Mouse (Mus musculus): ENCODE measurements around the gene Tob2. TPM values are rescaled to one million over a fixed set of nuclear protein-coding genes. Genes with fewer than 3 reads are reported as not detected.

Tob2 gene
- polyA plus RNA-seq, 1 experiment from 2014 or later: 20.3 TPM

DNA sequence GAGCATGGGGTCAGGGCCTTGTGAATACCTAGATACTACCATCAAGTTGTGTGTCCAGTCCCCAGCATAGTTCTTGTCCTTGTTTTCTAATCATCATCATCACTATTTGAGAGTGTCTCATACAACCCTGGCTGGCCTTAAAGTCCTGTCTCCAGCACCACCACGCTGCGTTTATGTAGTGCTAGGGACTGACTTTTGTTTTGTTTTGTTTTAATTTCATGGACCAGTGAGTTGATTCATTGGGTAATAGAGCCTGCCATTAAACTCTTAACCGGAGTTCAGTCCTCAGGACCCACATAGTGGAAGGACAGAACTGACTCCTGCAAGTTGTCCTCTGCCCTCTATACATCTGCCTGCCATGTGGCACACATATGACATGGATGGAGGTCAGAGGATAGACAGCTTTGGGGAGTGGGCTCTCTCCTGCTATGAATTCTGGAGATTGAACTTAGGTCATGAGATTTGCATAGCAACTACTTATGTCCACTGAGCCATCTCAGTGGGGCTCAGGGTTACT, 26.9 kb upstream of the Tob2 start:
- 83% methylated on average over 3 of the region's 3 CpGs for WGBS
- Histone ChIP-seq H3K36me3 (replicated peaks) (peaks cover 64% of the 10 kb centered on the region), H3K27me3 (replicated peaks; ENCODE audit: low read depth, poor library complexity, severe bottlenecking) (no peaks in the 10 kb centered on the region), H3K4me3 (no peak overlapping the region), H3K4me1 (no peaks in the 10 kb centered on the region), H3K9me3 (no peaks in the 10 kb centered on the region), H3K27ac (replicated peaks) (no peak overlapping the region)
- DNase-seq (ENCODE audit: low spot score): no peak

DNA sequence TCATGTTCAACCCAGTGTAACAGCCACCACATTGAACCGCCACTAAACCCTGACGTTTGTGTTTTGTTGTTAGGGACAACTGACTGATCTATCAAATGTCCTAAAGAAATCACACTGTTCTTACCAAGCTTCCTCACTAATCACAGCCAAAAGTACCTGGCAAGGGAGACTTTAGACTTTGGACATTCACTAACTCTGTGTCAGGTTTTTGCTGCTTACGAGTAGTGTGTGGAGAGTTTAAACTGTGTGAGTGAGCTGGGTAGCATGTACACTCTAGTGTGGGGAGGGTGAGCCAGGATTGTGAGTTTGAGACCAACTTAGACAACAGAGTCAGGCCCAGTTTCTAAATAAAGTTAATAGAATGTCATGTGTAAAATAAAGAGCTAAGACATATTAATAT, 23.8 kb upstream of the Tob2 start:
- WGBS: 94% methylated on average over 3 of the region's 3 CpGs

DNA sequence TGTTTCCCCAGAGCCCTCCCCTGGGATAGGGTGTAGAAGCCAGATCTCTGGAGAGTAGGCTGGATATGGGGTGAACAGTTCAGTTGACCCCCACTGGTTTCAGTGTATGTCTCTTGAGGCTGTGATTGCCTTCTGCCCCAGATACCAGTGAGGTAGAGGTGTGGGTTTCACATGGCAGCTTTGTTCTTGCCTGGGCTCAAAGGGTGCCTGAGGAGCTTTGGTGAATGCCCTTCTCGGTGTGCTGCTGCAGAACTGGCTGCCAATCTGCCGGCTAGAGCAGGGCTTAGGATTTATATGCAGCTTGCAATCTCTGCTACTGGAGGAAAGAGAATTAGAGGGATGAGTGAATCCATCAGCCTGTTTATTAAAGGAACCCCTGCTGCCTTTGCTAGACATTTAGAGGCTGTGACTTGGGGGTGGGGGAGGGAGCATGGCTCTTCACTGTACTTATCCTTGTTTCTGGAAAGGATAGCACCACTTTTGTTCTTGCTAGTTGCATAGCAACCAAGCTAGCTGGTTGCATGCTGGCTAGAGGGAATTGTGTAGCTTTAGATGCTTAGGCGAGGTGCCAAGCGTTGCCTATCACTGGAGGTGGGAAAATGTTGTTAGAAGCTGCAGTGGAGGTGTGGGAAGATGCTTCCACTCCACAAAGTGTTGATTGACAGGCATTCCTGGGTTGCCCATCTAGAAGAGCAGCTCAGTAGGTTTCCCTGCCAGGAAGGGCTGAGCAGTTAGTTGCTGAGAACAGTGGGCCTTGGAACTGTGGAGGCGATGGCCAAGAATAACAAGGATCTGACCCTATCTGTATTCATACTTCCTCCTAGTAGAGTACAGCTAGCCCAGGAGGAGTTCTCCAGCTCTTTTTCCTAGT, 21.2 kb upstream of the Tob2 start:
- Histone ChIP-seq H3K9me3 (no peaks in the 10 kb centered on the region), H3K4me3 (no peak overlapping the region), H3K27ac (replicated peaks) (no peak overlapping the region), H3K27me3 (replicated peaks; ENCODE audit: low read depth, poor library complexity, severe bottlenecking) (no peaks in the 10 kb centered on the region), H3K36me3 (replicated peaks) (peaks cover 33% of the 10 kb centered on the region), H3K4me1 (peaks cover 9% of the 10 kb centered on the region; the same call in 1 of the 2 replicates)
- no peak for DNase-seq (ENCODE audit: low spot score)
- WGBS: 79% methylated on average over 5 of the region's 5 CpGs

More for the DNA sequence above, 23.8 kb upstream of the Tob2 start:
- H3K27ac ChIP-seq (replicated peaks): no peak overlapping the region
- peaks cover 40% of the 10 kb centered on the region for H3K36me3 ChIP-seq (replicated peaks)
- DNase-seq (ENCODE audit: low spot score): no peak
- peaks cover 9% of the 10 kb centered on the region; the same call in 1 of the 2 replicates for H3K4me1 ChIP-seq
- no peaks in the 10 kb centered on the region for H3K27me3 ChIP-seq (replicated peaks; ENCODE audit: low read depth, poor library complexity, severe bottlenecking)
- no peaks in the 10 kb centered on the region for H3K9me3 ChIP-seq
- no peak overlapping the region for H3K4me3 ChIP-seq

DNA sequence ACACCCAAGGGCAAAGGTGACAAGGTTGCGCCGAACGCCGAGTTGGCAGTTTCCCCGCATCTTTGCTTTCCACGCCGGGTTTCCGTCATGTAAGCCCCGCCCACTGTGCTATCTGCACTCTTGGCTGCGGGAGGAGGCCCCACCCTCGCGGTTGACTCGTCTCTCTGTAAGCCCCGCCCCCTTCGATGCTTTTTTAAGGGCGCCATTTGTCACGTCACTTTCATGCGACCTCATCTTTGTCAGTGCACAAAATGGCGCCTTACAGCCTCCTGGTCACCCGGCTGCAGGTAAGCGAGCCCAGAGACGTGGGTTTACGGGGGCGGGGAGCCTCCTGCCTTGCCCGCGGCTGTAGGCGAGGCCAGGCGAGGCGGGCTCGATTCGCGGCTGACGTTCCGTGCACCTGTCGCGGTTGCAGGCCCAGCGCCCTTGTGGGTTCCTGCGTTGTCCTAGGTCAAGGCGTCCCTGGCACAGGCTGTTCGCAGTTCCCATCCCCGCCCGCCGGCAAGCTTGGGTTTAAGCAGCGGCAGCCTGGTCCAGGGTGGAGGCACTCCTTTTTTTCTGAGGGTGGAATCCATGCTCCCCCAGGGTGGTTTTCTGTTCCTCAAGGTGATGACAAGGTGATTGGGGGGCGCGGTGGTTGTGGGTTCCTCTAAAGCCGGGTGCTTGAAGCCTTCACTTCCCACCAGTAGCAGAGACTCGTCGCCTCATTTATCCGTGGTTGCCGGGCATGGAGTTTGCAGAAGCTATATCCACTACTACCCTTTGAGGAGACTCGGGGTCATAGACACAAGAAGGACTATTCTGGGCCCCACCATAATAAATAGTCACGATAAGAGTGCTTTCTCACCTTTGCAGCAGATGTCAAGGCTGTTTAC, 13.9 kb upstream of the Tob2 start, which contains the start of gene Aco2:
TSS of gene Aco2 (plus strand) at position 48 of the 875 bp plus-strand sequence.
- no peaks in the 10 kb centered on the region for H3K9me3 ChIP-seq
- no peaks in the 10 kb centered on the region for H3K27me3 ChIP-seq (replicated peaks; ENCODE audit: low read depth, poor library complexity, severe bottlenecking)
- peak; percentile 97 for DNase-seq (ENCODE audit: low spot score)
- peak within 1 kb of the TSS; percentile 99 for H3K4me3 ChIP-seq
- H3K4me1 ChIP-seq: peaks cover 15% of the 10 kb centered on the region
- H3K36me3 ChIP-seq (replicated peaks): peaks cover 37% of the 10 kb centered on the region
- WGBS: under 1% methylated on average over 53 of the region's 53 CpGs
- H3K27ac ChIP-seq (replicated peaks): peak within 1 kb of the TSS; percentile 95

DNA sequence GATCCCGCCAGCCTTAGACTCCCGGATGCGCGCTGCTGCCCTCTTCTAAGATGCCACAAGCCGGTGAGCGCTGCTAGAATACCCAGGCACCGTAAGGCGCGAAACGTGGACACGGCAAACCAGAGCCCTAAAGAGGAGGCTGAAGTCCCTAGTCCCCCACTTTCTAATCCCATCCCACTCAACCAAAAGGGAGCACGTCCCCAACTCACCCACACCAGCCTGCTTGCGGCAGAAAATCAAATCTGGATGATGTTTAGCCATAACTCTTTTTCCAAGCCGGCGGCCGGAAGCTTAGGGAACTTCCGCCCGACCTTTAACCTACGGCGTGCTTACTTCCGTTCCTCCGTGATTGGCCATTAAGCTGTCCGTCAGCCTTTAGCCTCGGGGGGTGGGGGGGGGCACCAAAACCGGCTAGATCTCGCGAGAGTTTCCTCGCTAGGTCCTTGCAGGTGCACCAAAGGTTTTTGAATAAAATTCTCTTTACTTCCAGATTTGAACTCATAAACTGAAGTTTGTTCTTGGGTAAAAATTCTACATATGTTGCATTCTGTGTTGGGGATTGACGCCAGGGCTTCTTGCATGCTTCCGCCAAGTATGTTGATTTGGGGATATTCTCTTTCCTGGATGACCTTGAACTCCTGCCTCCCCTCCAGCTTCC, 13.1 kb upstream of the Tob2 start, which contains the start of gene Phf5a:
TSS of gene Phf5a (minus strand) at position 308 of the 658 bp plus-strand sequence.
- WGBS: under 1% methylated on average over 30 of the region's 30 CpGs
- DNase-seq (ENCODE audit: low spot score): peak; percentile 96
- peaks cover 15% of the 10 kb centered on the region for H3K4me1 ChIP-seq
- peak within 1 kb of the TSS; percentile 99 for H3K4me3 ChIP-seq
- H3K27me3 ChIP-seq (replicated peaks; ENCODE audit: low read depth, poor library complexity, severe bottlenecking): no peaks in the 10 kb centered on the region
- no peaks in the 10 kb centered on the region for H3K9me3 ChIP-seq
- peaks cover 41% of the 10 kb centered on the region for H3K36me3 ChIP-seq (replicated peaks)
- peak within 1 kb of the TSS; percentile 95 for H3K27ac ChIP-seq (replicated peaks)

DNA sequence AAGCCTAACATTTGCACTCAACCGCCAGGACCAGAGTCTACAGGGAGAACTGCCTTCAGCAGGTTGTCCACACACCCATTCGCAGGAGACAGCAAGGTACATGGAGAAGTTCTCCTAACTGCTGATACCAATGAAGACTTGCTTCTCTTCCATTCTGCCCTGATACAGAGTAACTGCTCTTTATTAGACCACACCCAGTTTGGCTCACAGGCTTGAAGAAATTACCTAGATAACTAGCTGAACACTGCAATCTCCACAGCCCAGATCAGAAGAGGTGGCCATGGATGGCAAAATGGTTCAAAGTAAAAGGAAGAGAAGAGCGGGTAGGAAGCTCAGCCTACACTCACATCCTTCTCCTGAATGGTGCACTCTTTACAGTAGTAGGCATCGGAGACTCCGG, 11.4 kb upstream of the Tob2 start:
- Histone ChIP-seq H3K36me3 (replicated peaks) (peaks cover 59% of the 10 kb centered on the region), H3K4me1 (peaks cover 15% of the 10 kb centered on the region), H3K27me3 (replicated peaks; ENCODE audit: low read depth, poor library complexity, severe bottlenecking) (no peaks in the 10 kb centered on the region), H3K27ac (replicated peaks) (no peak overlapping the region), H3K4me3 (0 out of 2 replicates have a peak overlapping the region, but pooled peaks have one; percentile 3), H3K9me3 (no peaks in the 10 kb centered on the region)
- WGBS: 98% methylated on average over 5 of the region's 5 CpGs
- DNase-seq (ENCODE audit: low spot score): no peak

DNA sequence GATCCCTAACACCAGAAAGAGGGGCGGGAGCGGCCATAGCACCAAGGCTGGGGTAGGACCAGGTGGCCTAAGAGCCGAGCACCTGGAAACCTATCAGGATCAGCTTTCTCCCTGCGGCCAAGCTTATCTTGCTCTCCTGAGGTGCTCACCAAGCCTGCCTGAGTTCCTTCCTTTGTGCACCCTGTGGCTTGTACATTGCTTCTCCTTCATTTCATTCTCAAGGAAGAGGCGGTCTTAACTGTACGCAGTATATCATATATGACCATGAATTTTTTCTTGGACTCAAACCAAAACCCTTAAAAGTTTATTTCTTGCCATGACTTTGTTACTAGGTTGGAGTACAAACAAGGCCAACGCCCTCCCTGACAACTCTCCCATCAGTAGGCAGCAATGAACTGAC, 5.6 kb upstream of the Tob2 start:
- no peaks in the 10 kb centered on the region for H3K9me3 ChIP-seq
- H3K4me3 ChIP-seq: no peak overlapping the region
- no peak overlapping the region for H3K27ac ChIP-seq (replicated peaks)
- H3K27me3 ChIP-seq (replicated peaks; ENCODE audit: low read depth, poor library complexity, severe bottlenecking): no peaks in the 10 kb centered on the region
- no peak for DNase-seq (ENCODE audit: low spot score)
- peaks cover 4% of the 10 kb centered on the region; the same call in 1 of the 2 replicates for H3K4me1 ChIP-seq
- peaks cover 54% of the 10 kb centered on the region for H3K36me3 ChIP-seq (replicated peaks)
- 90% methylated on average over 7 of the region's 7 CpGs for WGBS

DNA sequence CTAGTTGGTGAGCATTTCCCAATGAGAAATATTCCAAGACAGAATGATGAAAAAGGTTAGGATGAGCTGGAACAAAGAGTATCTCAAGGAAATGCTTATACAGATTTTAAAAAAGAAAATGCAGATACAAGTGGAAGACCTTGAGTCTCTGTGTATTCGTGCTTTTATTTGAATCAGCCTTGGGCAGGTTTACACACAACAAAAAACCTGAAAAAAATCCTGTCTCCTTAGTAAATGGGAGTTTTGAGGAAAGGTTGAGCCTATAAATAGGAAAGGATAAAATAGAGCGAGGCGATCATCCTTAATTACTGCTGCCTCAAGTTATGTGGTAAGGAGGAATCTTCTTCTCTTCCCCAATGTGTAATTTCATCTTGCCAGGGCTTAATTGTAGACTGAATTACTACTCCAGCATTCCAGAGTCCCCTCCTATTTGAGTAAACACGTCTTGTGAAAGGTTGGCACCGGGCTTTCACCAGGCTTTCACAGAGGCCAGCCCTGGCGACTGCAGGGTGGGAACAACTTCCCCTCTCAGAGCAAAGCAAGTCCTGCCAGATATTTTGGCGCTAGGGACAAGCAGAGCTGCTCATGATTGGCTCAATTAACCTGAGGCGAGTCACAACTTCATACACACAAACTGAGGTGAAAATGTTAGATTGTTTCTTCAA, 2.0 kb upstream of the Tob2 start:
- Histone ChIP-seq H3K27me3 (replicated peaks; ENCODE audit: low read depth, poor library complexity, severe bottlenecking) (no peaks in the 10 kb centered on the region), H3K4me3 (peak overlapping the region; percentile 89), H3K36me3 (replicated peaks) (peaks cover 18% of the 10 kb centered on the region), H3K27ac (replicated peaks) (peak overlapping the region; percentile 93), H3K9me3 (no peaks in the 10 kb centered on the region), H3K4me1 (peaks cover 30% of the 10 kb centered on the region)
- 48% methylated on average over 8 of the region's 8 CpGs for WGBS
- DNase-seq (ENCODE audit: low spot score): no peak

DNA sequence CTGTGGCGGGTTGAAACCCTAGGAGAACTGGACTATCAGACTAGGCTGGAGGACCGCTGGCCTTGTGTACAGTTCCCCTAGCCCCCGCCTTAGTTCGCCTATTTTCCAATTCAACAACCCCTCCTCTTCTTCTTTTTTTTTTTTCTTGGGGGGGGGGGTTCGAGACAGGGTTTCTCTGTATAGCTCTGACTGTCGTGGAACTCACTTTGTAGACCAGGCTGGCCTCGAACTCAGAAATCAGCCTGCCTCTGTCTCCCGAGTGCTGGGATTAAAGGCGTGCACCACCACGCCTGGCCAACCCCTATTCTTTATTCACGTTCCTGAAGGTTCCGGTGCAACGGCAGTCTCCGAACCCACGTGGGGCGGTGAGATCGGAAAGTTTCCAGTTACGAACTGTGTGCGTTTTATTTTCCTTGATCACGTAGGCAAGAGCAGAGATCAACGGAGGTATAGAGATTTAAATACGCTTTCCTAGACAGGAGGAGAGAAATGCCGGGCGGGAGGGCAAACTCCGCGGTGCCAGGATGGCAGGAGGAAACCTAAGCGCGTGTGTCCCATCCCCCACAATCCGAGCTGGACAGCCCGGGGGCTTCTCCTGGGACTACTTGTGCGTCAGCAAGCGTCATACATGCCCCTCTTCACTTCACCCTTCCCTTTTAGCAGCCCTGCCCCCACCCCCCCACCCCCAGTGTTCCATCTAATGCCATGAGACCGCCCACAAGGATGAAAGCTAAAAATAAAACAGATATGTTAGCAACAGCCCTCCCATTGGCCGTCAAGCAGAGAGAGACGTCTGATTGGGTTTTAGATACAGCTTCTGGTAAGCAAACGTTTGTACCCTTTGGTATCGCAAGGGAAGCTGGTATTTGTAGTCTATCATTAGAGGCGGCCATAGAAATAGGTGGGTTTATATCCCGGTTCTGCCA, 997 bp upstream of the Tob2 start:
- under 1% methylated on average over 39 of the region's 39 CpGs for WGBS
- peaks cover 14% of the 10 kb centered on the region for H3K36me3 ChIP-seq (replicated peaks)

DNA sequence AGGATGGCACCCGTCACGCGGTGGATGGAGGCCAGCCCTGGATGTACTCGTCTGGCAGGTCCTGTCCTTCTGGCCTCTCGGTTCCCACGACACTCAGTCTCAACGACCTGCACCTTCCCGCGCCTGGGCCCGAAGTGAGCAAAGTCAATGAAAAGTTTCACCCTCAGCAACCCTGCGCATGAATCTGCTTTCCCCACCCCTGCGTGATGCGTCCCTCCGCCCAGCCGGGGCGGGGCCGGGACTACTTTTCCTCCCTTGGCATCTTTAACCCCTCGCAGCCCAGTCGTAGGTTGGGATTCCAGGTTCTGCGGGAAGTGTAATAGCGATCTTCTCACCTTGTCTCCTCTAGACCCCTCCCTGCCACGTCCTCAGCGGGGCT, 469 bp downstream of the Tob2 start:
- under 1% methylated on average over 23 of the region's 23 CpGs for WGBS
- peaks cover 37% of the 10 kb centered on the region for H3K4me1 ChIP-seq
- H3K9me3 ChIP-seq: no peaks in the 10 kb centered on the region
- H3K27ac ChIP-seq (replicated peaks): peak overlapping the region; percentile 93
- no peaks in the 10 kb centered on the region for H3K27me3 ChIP-seq (replicated peaks; ENCODE audit: low read depth, poor library complexity, severe bottlenecking)
- peak overlapping the region; percentile 89 for H3K4me3 ChIP-seq
- DNase-seq (ENCODE audit: low spot score): peak; percentile 94
- peaks cover 21% of the 10 kb centered on the region for H3K36me3 ChIP-seq (replicated peaks)

More for the DNA sequence above, 997 bp upstream of the Tob2 start:
- H3K4me3 ChIP-seq: peak overlapping the region; percentile 89
- no peaks in the 10 kb centered on the region for H3K27me3 ChIP-seq (replicated peaks; ENCODE audit: low read depth, poor library complexity, severe bottlenecking)
- peak; percentile 93 for DNase-seq (ENCODE audit: low spot score)
- no peaks in the 10 kb centered on the region for H3K9me3 ChIP-seq
- peaks cover 37% of the 10 kb centered on the region for H3K4me1 ChIP-seq
- peak overlapping the region; percentile 93 for H3K27ac ChIP-seq (replicated peaks)

DNA sequence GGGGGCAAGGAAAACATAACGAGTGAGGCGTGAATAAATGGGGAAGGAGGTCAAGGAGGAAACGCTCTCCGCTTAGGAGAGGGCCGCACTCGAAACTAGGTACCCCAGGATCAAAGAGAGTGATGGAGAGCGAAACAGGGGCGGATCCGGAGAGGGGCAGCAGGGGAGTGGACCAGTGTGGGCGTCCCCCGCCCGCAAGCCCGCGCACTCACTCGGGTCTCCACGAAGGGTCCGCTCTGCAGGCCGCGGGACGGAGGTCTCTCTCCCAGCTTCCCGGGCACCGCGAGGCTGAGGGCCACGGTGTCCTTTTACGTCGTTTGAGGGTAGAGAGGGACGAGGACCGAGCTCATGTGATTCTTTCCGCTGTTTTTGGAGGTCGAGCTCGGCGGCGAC, 876 bp downstream of the Tob2 start:
- Histone ChIP-seq H3K27ac (replicated peaks) (peak overlapping the region; percentile 93), H3K4me1 (peaks cover 37% of the 10 kb centered on the region), H3K4me3 (peak overlapping the region; percentile 89), H3K27me3 (replicated peaks; ENCODE audit: low read depth, poor library complexity, severe bottlenecking) (no peaks in the 10 kb centered on the region), H3K9me3 (no peaks in the 10 kb centered on the region), H3K36me3 (replicated peaks) (peaks cover 25% of the 10 kb centered on the region)
- under 1% methylated on average over 33 of the region's 33 CpGs for WGBS
- DNase-seq (ENCODE audit: low spot score): peak; percentile 75

All from embryonic facial prominence, embryonic 10.5 days (tissue).